Mouse (Mus musculus) liver, adult 2 months (tissue): Measurements from ENCODE around the gene Slc48a1.

Source experiments
- CTCF ChIP-seq: fragments of 200-500 bp; IDR thresholded peaks from 2 replicates; pipeline ENCODE4 v1.5.1; 2011; ENCODE audit warnings: low read depth, low read length, control low read depth
- POLR2A ChIP-seq: fragments of 200-500 bp; IDR thresholded peaks from 2 replicates; pipeline ENCODE4 v1.6.1; 2011; ENCODE audit warnings: low read length, control low read depth; ENCODE audit not compliant: insufficient read depth; ENCODE audit errors: extremely low read depth

GRCm38 (mm10) chr15:97773108-97773507, 5.2 kb upstream of the Slc48a1 start:
- TF ChIP-seq CTCF, result no peak
- TF ChIP-seq POLR2A, result no peak
